Mouse (Mus musculus) lung, postnatal 36 days (tissue): Measurements from ENCODE around the gene Herc6.

Experiments used
- DNase-seq: peaks from one replicate; pipeline ENCODE4 v3.0.0; 2022; ENCODE audit warnings: mixed read lengths

Herc6 gene

GRCm38 (mm10) chr6:57581595-57581994 is 795 bp downstream of the Herc6 start:
- no peak for DNase-seq

- peak; percentile 59 for DNase-seq
Measured at GRCm38 (mm10) chr6:57582356-57582755, 1.6 kb downstream of the Herc6 start.

GRCm38 (mm10) chr6:57605546-57606307 is 24.9 kb downstream of the Herc6 start:
- DNase-seq: no peak

- DNase-seq: no peak
Measured at GRCm38 (mm10) chr6:57607999-57608398, 27.2 kb downstream of the Herc6 start.

- DNase-seq: peak; percentile 19
Measured at GRCm38 (mm10) chr6:57609631-57610030, 28.8 kb downstream of the Herc6 start.

- no peak for DNase-seq
Measured at GRCm38 (mm10) chr6:57615788-57616187, 35.0 kb downstream of the Herc6 start.

- DNase-seq: no peak
Measured at GRCm38 (mm10) chr6:57639531-57639930, 58.7 kb downstream of the Herc6 start.

- DNase-seq: peak; percentile 72
Measured at GRCm38 (mm10) chr6:57641789-57642188, 61.0 kb downstream of the Herc6 start.

- DNase-seq: no peak
Measured at GRCm38 (mm10) chr6:57647256-57647655, 66.5 kb downstream of the Herc6 start.

- no peak for DNase-seq
Measured at GRCm38 (mm10) chr6:57661295-57661694, 80.5 kb downstream of the Herc6 start.

- no peak for DNase-seq
Measured at GRCm38 (mm10) chr6:57684156-57684555, 103.4 kb downstream of the Herc6 start.

- DNase-seq: peak; percentile 94
Measured at GRCm38 (mm10) chr6:57691467-57692261, 110.9 kb downstream of the Herc6 start, which contains the start of gene Pyurf. Gene Pyurf, minus strand, starts transcription at chr6:57692078.

GRCm38 (mm10) chr6:57693116-57693515 is 112.3 kb downstream of the Herc6 start:
- no peak for DNase-seq

GRCm38 (mm10) chr6:57701686-57702085 is 120.9 kb downstream of the Herc6 start:
- no peak for DNase-seq

GRCm38 (mm10) chr6:57702376-57702742 is 121.6 kb downstream of the Herc6 start, which contains the start of gene Lancl2:
Gene Lancl2, plus strand, starts transcription at chr6:57702540.
- DNase-seq: peak; percentile 17

- peak; percentile 97 for DNase-seq
Measured at GRCm38 (mm10) chr6:57702743-57703499, 122.1 kb downstream of the Herc6 start.

- DNase-seq: no peak
Measured at GRCm38 (mm10) chr6:57703703-57704102, 122.9 kb downstream of the Herc6 start.

- DNase-seq: peak; percentile 35
Measured at GRCm38 (mm10) chr6:57706721-57707120, 125.9 kb downstream of the Herc6 start.

- DNase-seq: peak; percentile 9
Measured at GRCm38 (mm10) chr6:57711726-57712125, 130.9 kb downstream of the Herc6 start.
